Mouse (Mus musculus) right cerebral cortex, postnatal 25 days (tissue): ENCODE results near the gene Son.

Experiments used
- DNase-seq: peaks from one replicate; pipeline ENCODE4 v3.0.0; 2022

Gene Son

DNA sequence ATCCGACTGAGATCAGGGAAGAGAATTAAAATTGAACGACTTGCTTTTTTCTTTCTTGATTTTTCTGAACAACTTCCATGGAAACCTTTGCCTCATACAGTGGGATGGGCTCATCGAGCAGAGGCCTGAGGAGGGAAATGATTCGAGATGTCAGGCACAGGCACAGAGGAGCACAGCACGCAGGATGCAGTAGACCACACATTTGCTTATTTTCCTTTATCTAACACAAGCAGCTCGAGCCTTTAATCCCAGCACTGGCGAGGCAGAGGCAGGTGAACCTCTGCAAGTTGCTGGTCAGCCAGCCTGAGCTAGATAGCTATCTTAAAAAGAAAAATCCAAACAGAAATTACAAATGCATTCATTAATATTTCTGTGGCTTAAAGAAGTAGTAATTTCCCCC is 42.5 kb downstream of the Son start:
- DNase-seq = no peak

DNA sequence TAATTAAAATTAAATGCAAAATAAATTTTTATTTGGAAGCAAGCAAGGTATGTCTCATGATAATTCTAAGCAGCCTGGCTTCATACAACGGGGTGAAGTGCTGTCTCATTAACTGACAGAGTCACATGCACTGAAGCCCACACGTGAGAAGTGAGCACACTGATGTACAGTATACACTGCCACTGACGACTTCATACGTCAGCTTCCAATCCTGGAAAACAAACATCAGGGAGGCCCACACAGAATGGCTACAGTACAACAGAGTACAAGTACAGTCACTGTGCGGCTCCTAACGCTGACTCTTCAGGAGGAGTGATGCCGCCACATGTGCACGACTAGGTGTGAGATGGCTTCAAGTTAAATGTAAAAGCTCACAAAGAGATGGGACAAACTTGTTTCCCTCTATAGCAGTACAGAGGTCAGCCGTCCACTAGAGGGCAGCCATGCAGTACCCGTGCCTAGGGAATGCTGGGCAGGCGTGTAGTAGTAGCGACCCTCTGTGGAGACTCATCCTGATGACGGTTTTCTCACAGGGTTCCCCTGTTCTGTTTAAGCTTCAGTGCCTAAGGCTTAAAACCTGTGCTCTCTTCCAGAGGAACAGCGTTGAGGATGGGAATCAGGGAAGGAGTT is 47.3 kb downstream of the Son start:
- DNase-seq = peak; percentile 44

DNA sequence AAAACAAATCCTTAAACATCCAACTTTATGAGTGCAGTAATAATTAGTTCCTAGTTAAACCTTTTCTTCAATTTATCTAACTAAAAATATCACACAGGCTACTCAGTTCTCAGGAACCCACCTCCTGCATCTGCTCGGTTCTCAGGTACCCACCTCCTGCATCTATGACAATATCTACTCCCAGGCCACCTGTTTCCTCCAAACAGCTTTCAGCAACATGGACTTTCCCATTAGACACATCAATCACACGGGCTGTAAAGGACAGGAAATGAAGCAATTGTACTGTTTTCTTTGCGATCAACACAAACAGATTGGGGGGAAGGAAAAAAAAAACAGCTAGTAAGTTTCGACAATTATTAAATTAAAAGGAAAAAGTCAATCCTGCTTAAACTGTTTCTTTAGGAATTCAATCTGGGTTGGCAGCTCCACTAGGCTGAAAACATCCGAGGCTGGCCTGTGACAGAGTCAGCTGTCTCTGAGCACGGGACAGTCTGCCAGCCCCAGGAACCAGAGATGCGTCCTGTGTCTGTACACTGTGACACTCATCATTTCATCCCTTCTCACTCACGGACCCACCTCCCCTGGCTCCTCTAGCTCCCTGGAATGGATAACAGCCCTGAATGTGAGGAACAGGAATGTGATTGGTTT is 47.9 kb downstream of the Son start:
- DNase-seq = no peak

DNA sequence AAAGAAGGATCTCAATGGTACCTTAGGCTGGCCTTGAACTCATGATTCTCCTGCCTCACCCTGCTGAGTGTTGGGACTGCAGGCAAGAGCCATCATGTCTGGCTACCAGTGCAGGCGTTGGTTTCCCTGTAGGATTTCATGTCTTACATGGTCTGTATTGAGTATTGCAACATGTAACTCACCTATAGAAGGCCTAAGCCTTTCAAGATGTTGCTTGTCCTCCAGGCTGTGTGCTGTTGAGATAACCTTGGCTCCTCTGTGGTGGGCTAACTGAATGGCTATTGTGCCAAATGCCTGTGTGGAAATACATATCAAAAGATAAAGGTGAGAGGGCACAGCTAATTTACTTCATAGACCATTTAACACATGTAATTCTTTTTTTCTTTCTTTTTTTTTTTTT is 51.7 kb downstream of the Son start:
- no peak for DNase-seq

DNA sequence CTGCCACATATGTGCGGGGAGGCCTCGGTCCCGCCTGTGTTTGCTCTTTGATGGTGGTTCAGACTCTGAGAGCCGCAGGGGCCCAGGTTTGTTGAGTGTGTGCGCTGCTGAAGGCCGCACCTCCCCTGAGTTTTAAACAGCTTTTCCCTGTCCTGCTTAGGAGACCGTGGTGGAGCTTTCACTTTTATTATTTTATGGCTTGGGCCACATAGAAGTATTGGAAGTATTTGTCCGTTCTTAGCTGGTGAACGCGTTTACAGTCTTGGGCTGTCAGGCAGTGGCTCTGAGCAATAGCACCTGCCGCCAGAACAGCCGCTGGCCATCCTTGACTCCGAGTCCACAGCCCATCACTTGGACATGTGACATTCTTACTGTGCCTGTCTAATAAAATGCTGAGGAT is 54.6 kb downstream of the Son start:
- DNase-seq = no peak

DNA sequence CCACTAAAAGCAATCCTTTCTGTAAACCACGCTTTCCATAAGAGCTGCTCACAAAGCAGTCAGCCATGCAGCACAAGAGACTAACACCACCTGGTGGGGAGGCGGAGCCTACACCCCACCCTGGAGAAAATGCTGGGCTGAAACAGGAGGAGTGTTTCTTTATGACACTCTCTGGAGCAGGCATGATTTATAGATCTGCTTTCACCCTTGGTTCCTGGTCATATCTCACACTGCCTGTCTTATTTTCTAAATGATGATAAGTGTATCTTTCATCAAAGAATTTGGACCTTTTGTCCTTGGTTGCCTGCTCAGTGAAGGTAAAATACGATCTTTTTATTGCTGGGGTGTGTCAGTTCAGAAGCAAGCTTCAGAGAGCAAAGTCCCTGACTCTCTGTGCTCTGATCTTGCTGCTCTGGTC is 55.5 kb downstream of the Son start:
- DNase-seq = peak; percentile 26

DNA sequence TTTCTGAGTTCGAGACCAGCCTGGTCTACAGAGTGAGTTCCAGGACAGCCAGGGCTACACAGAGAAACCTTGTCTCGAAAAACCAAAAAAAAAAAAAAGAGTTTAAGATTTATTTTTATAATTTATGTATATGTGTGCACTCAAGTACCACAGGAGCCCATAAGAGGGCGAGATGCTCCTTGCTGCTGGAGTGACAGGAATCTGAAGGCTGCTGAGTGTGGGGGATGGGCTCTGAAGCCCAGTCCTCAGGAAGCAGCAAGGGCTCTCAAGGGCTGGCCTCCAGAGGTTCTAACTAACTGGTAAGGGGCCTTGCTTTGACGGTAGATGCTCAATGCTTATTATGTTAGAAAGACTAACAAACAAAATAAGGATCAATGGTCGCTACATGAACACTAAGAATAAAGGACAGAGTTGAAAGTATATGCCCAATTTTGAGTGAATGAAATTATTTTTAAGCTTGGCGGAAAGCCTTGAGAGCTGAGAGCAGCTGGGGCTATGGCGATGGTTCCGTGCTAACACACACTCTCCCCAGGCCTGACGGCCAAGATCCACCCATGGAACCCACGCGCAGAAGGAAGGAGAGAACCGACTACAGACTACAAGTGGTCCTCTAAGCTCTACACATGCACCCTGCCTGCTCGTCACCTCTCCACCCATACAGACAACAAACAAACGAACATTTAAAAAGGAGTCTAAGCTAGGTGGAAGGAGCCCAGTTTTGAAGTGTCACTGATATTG is 57.5 kb downstream of the Son start:
- DNase-seq = peak; percentile 31

DNA sequence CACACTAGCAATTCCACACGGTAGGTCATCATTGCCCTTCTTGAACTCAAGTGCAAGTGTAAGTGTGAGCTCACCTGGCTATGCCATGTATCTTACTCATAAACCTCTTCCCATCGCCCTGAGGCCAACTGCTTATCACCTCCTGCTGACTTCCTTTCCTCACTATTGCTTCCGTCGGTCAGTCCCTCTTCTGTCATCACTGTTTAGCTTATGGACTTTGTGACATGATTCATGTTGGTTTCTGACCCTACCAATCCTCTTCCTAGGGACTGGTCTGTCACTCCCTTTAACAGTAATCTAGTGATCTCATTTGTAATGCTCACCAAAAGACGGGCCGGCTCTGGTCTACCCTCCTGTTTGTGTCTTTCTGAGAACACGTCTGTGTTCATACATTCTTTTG is 62.9 kb downstream of the Son start:
- no peak for DNase-seq

DNA sequence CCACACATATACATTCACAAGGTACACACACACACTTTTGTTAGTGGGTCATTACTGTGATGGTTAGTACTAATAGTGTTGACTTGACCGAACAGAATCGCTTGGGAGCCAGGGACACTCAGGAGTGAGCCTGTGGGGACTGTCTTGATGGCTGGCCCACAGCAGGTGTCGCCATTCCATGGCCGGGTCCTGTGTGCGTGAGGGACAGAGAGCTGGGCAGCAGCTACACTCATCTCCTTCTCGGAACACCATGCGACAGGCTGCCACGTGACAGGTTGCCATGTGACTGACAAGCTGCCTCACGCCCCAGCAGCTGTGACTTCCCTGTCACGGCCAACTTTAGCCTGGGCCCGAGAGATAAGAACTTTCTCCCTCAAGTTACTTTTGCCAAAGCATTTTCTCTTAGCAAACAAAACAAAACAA is 69.6 kb downstream of the Son start:
- no peak for DNase-seq

DNA sequence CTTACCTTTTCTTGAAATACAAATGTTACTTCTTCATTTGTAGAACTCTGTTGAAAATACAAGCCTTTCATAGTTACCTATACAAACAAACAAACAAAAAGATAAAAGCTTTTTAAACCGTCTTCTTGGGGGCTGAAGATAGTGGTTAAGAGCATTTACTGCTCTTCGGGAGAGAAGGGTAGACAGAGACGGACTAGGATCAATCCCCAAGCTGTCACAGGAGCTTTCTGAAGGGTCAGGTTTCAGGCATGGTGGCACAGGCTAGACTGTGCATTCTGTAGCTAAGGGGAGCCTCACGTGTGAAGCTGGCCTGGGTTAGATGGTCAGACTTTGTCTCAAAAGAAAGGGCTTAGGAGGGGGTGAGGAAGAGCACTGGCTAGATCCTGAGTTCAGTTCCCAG is 70.1 kb downstream of the Son start:
- DNase-seq = no peak

DNA sequence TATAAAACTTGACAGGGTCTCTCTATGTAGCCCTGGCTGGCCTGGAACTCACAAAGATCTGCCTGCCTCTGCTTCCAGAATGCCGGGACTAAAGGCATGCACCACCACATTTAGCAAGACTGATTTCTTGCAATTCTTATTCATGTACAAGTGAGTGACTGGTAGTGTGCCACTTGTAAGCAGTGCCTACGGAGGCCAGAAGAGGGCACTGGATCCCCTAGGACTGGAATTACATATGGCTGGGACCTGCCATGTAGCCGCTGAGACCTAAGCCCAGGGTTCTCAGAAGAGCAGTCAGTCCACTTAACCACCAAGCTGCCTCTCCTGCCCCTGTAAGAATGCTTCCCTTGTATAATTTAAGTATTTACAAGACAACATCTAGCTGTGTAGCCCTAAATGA is 76.9 kb downstream of the Son start:
- no peak for DNase-seq

DNA sequence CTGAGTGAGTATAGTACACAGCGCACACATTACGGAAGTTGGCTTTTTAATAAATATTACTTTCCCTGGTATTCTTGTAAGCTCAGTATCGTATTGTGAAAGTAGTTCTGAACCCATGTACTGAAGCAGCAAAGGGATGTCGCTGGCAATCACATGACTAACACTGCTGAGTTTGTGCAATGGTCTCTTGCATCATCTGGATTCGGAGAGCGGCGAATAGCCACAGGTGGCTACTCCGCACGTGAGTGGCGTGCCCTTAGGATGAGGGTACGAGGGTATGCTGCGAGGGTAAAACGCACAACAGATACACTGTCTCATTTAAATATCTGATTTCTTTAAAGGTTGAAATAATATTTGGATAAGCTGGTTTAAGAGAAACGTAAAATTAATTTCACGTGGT is 80.1 kb downstream of the Son start:
- no peak for DNase-seq

DNA sequence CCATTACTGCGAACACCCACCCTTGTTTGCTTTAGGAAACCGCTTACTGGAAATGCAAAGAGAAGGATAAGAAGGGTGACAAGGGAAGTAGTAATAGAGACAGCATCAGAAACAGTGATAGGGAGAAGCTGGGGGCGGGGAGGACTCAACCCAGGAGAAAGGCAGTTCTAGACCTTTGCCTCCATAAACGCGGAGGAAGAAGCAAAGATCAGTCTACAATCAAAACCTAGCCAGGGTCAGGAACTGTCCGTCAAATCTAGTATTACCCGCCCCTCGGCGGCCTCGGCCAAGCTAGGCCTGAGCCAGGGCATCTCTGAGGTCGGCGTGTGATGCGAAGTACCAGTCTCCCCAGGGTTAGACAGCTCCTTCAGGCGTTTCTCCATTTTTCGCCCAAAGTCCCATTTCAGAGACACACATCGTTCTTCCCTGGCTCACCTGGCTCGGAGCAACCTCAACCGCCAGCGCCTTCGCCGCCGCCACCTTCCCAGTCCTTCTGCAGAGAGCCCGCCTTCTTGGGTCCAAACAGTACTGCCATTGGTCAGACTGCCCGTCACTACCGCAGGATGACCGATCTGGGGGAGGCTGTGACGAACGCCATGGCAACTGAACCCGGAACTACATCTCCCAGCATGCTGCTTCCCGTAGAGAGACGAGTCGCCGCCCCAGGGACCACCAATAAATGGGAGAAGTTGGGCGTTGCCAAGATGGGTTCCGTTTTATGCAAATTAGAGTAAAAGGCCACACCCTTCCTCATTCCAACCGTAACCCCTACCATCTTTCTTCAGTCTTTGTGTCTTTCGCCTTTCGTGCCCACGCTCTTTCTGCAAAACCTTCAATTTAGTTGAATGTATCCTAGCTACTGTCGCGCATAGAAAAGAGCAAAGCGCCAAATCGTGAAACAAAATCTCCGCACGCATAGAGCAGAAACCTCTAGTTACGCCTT is 81.1 kb downstream of the Son start, which contains the start of gene Cryzl1:
TSS of gene Cryzl1 (minus strand) at position 853 of the 943 bp plus-strand sequence.
- DNase-seq = peak; percentile 99
